Mouse (Mus musculus) ES-E14 (cell line): ENCODE data around the gene Cldn16.

ENCODE experiments used
- CHD2 ChIP-seq: IDR thresholded peaks from 2 replicates; pipeline ENCODE4 v1.6.1; 2014; ENCODE audit warnings: mild to moderate bottlenecking, low read depth, low read length, inconsistent platforms
- HCFC1 ChIP-seq: IDR thresholded peaks from 2 replicates; pipeline ENCODE4 v1.6.1; 2012; ENCODE audit warnings: low read length, inconsistent platforms, borderline replicate concordance; ENCODE audit not compliant: insufficient read depth
- ZC3H11A ChIP-seq: IDR thresholded peaks from 2 replicates; pipeline ENCODE4 v1.6.1; 2012; ENCODE audit warnings: low read depth, mild to moderate bottlenecking, inconsistent platforms, low read length, borderline replicate concordance
- ZNF384 ChIP-seq: IDR thresholded peaks from 2 replicates; pipeline ENCODE4 v1.6.1; 2012; ENCODE audit warnings: low read depth, low read length, inconsistent platforms

DNA sequence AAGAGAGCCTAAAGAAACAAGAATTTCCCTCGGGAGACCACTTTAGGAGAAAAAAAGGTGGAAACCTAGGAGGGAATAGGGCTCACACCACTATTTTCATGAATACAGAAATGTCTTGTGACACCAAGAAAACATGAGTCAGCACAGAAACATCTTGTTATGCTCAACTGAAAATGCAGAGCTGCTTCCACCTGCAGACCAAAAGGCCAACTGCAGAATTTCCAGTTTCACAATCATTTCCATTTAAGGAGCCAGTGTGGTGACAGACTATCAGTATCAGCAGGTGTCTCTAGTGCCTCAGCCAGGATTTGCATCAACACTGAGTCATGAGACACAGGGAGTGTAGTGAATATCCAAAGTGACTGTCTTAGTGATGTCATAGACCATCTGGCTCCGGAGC is 15.3 kb upstream of the Cldn16 start:
- no peak for TF ChIP-seq ZNF384
- TF ChIP-seq ZC3H11A, result no peak
- no peak for TF ChIP-seq HCFC1
- no peak for TF ChIP-seq CHD2
